Mouse (Mus musculus): Measurements from ENCODE around the gene Mboat7.

- TF ChIP-seq CTCF (IDR thresholded peaks at IDR 0.05) (no peak), POLR2A (IDR thresholded peaks at IDR 0.05; ENCODE audit: insufficient read depth, low read depth, low read length) (no peak), EP300 (IDR thresholded peaks at IDR 0.05; ENCODE audit: insufficient read depth, low read depth, low read length) (no peak)
These were observed 28.7 kb downstream of the Mboat7 start for GRCm38 (mm10) chr7:3664524-3665214.

Measured in heart, adult 2 months (tissue).